Mouse (Mus musculus): Measurements from ENCODE around the gene Vmn2r-ps130. TPM values are rescaled to one million over a fixed set of nuclear protein-coding genes. Genes with fewer than 3 reads are reported as not detected.

Gene Vmn2r-ps130
- not detected for total RNA-seq (2023)

DNA sequence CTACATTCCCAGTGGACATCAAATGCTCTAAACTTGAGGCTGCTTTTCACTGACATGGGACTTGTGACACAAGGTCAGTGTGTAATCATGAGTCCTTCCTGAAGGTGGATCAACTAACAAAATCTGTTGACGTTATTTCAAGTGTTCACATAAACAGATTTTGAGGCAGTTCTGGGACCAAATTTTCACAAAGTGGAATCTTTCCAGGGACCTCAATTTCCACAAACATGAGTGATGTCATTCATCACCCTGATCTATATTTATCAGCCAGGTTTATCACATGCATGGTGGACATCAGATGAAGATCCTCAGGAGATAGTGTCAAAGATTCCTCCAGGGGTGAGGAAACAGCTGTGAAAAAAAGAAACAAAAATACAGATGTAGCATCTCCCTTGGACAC is at the start of gene Vmn2r-ps130:
Gene Vmn2r-ps130, plus strand, starts transcription at position 301 of the 400 bp plus-strand sequence.

Other genes starting within 250 kb of the Vmn2r-ps130 start
- gene Zfp945, start 194.0 kb upstream of the Vmn2r-ps130 start, total RNA-seq (2023): 16.1 TPM
- not detected for gene Vmn2r113, start 118.2 kb upstream of the Vmn2r-ps130 start, total RNA-seq (2023)
- gene Zfp40, start 132.1 kb downstream of the Vmn2r-ps130 start, total RNA-seq (2023): 3.5 TPM

Data from CD4-positive naive resting alpha-beta T cell, adult 57 days (primary cell).